Mouse (Mus musculus): Measurements from ENCODE around the gene Mex3a.

DNA sequence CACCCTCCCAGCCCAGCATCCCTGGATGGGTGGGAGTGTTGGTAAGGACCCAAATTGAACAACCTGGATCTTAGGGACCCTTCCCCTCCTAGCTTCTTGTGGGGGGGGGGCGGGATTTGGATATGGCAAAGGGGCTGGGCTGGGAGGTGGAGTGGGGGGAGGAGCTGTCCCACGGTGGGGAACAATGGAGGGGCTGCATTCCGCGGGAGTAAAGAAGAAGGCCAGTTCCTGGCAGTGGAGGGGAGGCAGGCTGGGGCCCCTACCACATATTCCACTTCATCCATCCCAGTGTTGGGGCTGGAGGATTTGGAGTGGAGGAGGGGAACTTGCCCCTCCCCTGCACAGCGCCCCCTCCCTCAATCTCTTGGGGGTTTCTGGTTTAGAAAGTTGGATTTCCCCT lies 1.5 kb downstream of the Mex3a start:
- no peak for TF ChIP-seq CTCF (IDR thresholded peaks at IDR 0.05; ENCODE audit: insufficient read depth, low read length)
- TF ChIP-seq POLR2A (IDR thresholded peaks at IDR 0.05; ENCODE audit: borderline replicate concordance, extremely low read depth, low read depth, low read length), result no peak

Measured in lung, adult 2 months (tissue).